Mouse (Mus musculus): Measurements from ENCODE around the gene Tubgcp2.

Gene Tubgcp2

DNA sequence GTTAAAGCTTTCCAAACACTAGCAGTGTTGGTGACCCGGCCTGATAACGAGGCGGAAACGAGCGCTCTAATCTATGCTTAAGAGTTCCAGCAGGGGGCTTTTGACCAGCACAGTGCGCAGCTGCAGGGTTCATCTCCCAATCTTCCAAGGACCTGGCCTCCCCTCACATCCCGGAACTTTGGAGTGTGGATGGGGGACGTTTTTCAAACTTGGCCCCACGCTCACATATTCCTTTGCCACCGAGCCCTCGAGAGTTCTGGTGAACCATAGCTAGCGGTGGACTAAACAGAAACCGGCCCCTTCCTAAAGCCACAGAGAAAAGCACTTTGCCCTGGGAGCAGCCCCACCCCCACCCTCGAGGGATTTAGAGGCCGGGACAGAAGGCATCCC is 86.6 kb downstream of the Tubgcp2 start:
- DNase-seq (ENCODE audit: low spot score in 2 of 2): peak in 1 of 2 experiments; percentile 51

DNA sequence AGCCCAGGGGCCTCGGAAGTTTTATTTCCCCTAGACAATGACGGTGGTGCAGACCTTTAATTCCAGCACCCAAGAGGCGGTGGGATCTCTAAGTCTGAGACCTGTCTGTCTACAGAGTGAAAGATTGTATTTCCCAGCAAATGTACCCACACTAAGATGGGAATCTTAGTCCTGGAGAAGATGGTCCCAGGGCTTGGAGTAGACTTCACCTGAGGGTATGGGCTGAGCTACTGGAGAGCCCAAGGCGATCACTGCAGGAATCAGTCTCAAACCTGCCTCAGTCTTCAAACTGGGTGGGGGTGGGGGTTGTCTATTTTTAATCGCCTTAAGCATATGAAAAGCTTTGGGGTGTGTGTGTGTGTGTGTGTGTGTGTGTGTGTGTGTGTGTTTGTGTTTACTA is 90.4 kb downstream of the Tubgcp2 start:
- DNase-seq (ENCODE audit: low spot score in 2 of 2): no peak
